Mouse (Mus musculus) bone marrow macrophage, adult 2 months (primary cell): Measurements from ENCODE around the gene Prrc2b. TPM values are rescaled to one million over a fixed set of nuclear protein-coding genes. Genes with fewer than 3 reads are reported as not detected.

Source experiments
- H3K27ac ChIP-seq: 2 replicates; pipeline ENCODE4 v1.5.1; 2012; ENCODE audit warnings: low read depth, low read length; ENCODE audit not compliant: insufficient read depth
- H3K4me1 ChIP-seq: 2 replicates; pipeline ENCODE4 v1.6.1; 2012; ENCODE audit warnings: low read length; ENCODE audit not compliant: control insufficient read depth, insufficient read depth
- H3K4me3 ChIP-seq: 2 replicates; pipeline ENCODE4 v1.5.1; 2012; ENCODE audit warnings: mild to moderate bottlenecking, low read length, moderate library complexity; ENCODE audit not compliant: insufficient read depth
- CTCF ChIP-seq: IDR thresholded peaks from 2 replicates; pipeline ENCODE4 v1.5.1; 2012; ENCODE audit warnings: low read depth, mild to moderate bottlenecking, low read length, moderate library complexity
- POLR2A ChIP-seq: IDR thresholded peaks from 2 replicates; pipeline ENCODE4 v1.6.1; 2012; ENCODE audit warnings: mild to moderate bottlenecking, low read depth, low read length, borderline replicate concordance
- polyA plus RNA-seq: library from polyadenylated mRNA; stranded (reverse); fragments of >200 nt; gene quantifications from 2 replicates; pipeline ENCODE4 v1.2.4, GENCODE M21; 2012; ENCODE audit not compliant: missing spikeins, insufficient read depth, insufficient read length

Gene Prrc2b
- polyA plus RNA-seq, 1 experiment = 34.9 TPM

- peaks cover 9% of the 10 kb centered on the region for H3K4me1 ChIP-seq
- H3K27ac ChIP-seq = no peak overlapping the region
- TF ChIP-seq POLR2A (no peak), CTCF (no peak)
- H3K4me3 ChIP-seq = no peak overlapping the region
Observed at GRCm38 (mm10) chr2:32256273-32256672, 105.4 kb downstream of the Prrc2b start.

GRCm38 (mm10) chr2:32258887-32259533 lies 108.1 kb downstream of the Prrc2b start:
- Histone ChIP-seq H3K4me3 (peak overlapping the region; percentile 73), H3K27ac (no peak overlapping the region), H3K4me1 (peaks cover 9% of the 10 kb centered on the region)
- TF ChIP-seq CTCF (no peak), POLR2A (no peak)

DNA sequence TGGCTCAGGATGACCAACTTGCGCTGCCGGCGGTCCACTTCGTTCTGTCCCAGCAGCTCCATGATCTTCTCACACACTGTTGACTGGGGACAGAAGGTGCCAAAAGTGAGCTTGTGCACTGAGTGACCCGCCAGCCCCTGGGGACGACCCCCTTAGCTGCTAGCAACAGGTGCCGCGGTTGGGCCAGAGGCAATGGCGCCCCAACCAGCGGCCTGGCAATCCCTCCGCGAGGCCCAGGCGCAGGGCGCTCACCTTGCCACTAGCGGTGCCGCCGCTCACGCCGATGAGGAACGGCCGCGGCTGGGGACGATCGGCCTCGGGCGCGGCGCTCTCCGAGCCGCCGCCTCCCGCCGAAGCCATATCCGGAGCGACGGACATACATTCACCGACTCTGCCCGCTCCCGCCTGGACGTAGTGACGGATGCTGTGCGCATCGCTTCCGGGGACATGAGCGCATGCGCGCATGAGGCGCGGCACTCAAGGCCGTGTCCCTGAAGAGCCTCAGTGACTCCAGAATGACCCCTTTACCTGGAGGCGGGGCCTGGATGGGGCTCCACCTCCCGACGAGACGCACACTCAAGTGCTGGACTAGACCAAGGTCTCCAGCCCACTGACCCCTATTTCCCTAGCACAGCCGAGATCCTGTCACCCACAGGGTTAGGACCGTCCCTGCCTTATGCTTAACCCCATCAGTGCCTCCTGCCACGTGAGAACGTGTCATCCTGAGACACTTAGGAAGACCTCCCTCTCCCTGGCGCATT lies 109.0 kb downstream of the Prrc2b start, which contains the start of gene Uck1:
Gene Uck1 (minus strand): TSS at position 503 of the 761 bp plus-strand sequence.
- TF ChIP-seq POLR2A (peak; percentile 26; the same call in 1 of the 2 replicates), CTCF (no peak)
- H3K27ac ChIP-seq = no peak within 1 kb of the TSS
- peaks cover 9% of the 10 kb centered on the region for H3K4me1 ChIP-seq
- H3K4me3 ChIP-seq = peak within 1 kb of the TSS; percentile 73

DNA sequence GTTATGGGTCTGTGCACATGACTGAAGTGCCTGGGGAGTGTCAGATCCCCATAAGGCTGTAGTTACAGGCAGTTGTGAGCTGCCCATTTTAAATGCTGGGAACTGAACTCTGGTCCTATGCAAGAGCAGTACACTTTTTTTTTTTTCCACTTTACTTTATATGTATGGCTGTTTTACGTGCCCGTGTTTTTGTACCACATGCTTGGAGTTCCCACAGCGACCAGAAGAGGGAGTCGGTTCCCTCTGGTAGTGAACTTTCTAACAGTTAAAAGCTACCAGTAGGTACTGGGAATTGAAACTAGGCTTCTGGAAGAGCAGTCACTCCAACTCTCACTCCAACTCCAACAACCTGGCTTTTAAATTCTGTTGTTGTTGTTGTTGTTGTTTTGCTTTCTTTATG lies 109.8 kb downstream of the Prrc2b start:
- peaks cover 9% of the 10 kb centered on the region for H3K4me1 ChIP-seq
- no peak overlapping the region for H3K4me3 ChIP-seq
- no peak overlapping the region for H3K27ac ChIP-seq
- TF ChIP-seq POLR2A (no peak), CTCF (no peak)

GRCm38 (mm10) chr2:32275823-32276222 lies 124.9 kb downstream of the Prrc2b start:
- no peak for TF ChIP-seq POLR2A
- no peak for TF ChIP-seq CTCF
- H3K4me3 ChIP-seq = no peak overlapping the region
- H3K27ac ChIP-seq = no peak overlapping the region

GRCm38 (mm10) chr2:32282289-32282688 lies 131.4 kb downstream of the Prrc2b start:
- H3K27ac ChIP-seq = no peak overlapping the region
- peaks cover 17% of the 10 kb centered on the region for H3K4me1 ChIP-seq
- TF ChIP-seq POLR2A = no peak
- TF ChIP-seq CTCF = no peak
- no peak overlapping the region for H3K4me3 ChIP-seq

More at GRCm38 (mm10) chr2:32275823-32276222, 124.9 kb downstream of the Prrc2b start:
- peaks cover 6% of the 10 kb centered on the region; the same call in 1 of the 2 replicates for H3K4me1 ChIP-seq

DNA sequence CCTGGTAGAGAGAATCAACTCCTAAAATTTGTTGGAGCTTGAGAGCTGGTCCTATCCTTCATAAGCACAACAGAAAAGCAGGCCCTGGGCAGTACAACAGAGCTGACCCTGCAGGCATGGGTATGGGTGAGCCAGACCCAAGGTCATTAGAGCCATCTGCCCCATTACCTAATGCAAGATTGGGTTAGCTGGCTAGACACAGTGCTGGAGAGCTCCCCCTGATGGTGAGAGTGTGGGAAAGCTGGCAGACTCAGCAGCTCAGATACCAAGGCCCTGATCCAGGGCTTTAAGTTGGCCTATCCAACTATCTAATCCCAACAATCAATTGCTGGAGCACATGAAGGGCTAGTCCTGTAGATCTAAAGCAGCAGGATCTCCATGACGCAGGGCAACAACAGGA lies 131.8 kb downstream of the Prrc2b start:
- Histone ChIP-seq H3K4me1 (peaks cover 17% of the 10 kb centered on the region), H3K4me3 (no peak overlapping the region), H3K27ac (no peak overlapping the region)
- TF ChIP-seq POLR2A = no peak
- peak; percentile 56 for TF ChIP-seq CTCF

GRCm38 (mm10) chr2:32283986-32284385 lies 133.1 kb downstream of the Prrc2b start:
- Histone ChIP-seq H3K4me1 (peaks cover 17% of the 10 kb centered on the region), H3K27ac (no peak overlapping the region), H3K4me3 (no peak overlapping the region)
- TF ChIP-seq CTCF (no peak), POLR2A (no peak)

Other genes starting within 250 kb of the Prrc2b start
- not detected in 2 replicates for gene Aif1l, start 200.9 kb upstream of the Prrc2b start, polyA plus RNA-seq
- 47.3 and 63.3 TPM in 2 replicates for gene Nup214, start 176.6 kb upstream of the Prrc2b start, polyA plus RNA-seq
- gene Fam78a, start 66.2 kb upstream of the Prrc2b start, polyA plus RNA-seq = 13.1 and 16.5 TPM in 2 replicates
- gene Plpp7, start 55.6 kb upstream of the Prrc2b start, polyA plus RNA-seq = 2.7 and 3.0 TPM in 2 replicates
- 21.1 and 23.3 TPM in 2 replicates for gene Pomt1, start 85.5 kb downstream of the Prrc2b start, polyA plus RNA-seq
- 28.7 and 32.9 TPM in 2 replicates for gene Uck1, start 109.1 kb downstream of the Prrc2b start, polyA plus RNA-seq
- 44.9 and 47.3 TPM in 2 replicates for gene Golga2, start 136.3 kb downstream of the Prrc2b start, polyA plus RNA-seq
- gene Swi5, start 137.0 kb downstream of the Prrc2b start, polyA plus RNA-seq = 168 and 170 TPM in 2 replicates
- gene Ciz1, start 201.2 kb downstream of the Prrc2b start, polyA plus RNA-seq = 101 and 103 TPM in 2 replicates
- 0.66 and 1.1 TPM in 2 replicates for gene Dnm1, start 202.3 kb downstream of the Prrc2b start, polyA plus RNA-seq
- gene 1110008P14Rik, start 230.9 kb downstream of the Prrc2b start, polyA plus RNA-seq = 53.8 and 63.3 TPM in 2 replicates
- gene Lcn2, start 237.2 kb downstream of the Prrc2b start, polyA plus RNA-seq = 2.1 and 2.4 TPM in 2 replicates
- 7.4 and 7.9 TPM in 2 replicates for gene Ptges2, start 244.8 kb downstream of the Prrc2b start, polyA plus RNA-seq